Mouse (Mus musculus) embryonic facial prominence, embryonic 13.5 days (tissue): ENCODE measurements at regions not wholly inside any gene's neighbourhood (a gene's known extent, or its start where the extent isn't known, plus 50 kb on each side); places are given as distances from the start of the nearest gene placed in this dataset.
"Not testable (repeated sequence)": the region's sequence is repeated elsewhere in the genome, so short reads cannot be mapped to it uniquely, and the experiment has no call there.

Experiments used
- ATAC-seq: fragments of 200-750 bp; cut with Nextera tagmentation; 2 replicates; pipeline ENCODE4 v1.8.0; 2017; ENCODE audit warnings: low read depth; ENCODE audit not compliant: insufficient number of reproducible peaks, insufficient read depth, low FRiP score, low TSS enrichment
- H3K27ac ChIP-seq: fragments of 300-500 bp; sonication (generic); 2 replicates; pipeline ENCODE4 v1.5.1; 2015; ENCODE audit warnings: moderate library complexity, mild to moderate bottlenecking, inconsistent platforms
- H3K27me3 ChIP-seq: fragments of 300-500 bp; sonication (generic); 2 replicates; pipeline ENCODE4 v1.6.1; 2015; ENCODE audit warnings: mild to moderate bottlenecking, inconsistent platforms
- H3K36me3 ChIP-seq: fragments of 300-500 bp; sonication (generic); 2 replicates; pipeline ENCODE4 v1.6.1; 2015; ENCODE audit warnings: mild to moderate bottlenecking, inconsistent platforms
- H3K4me1 ChIP-seq: fragments of 300-500 bp; sonication (generic); 2 replicates; pipeline ENCODE4 v1.6.1; 2015; ENCODE audit warnings: inconsistent platforms
- H3K4me2 ChIP-seq: fragments of 300-500 bp; sonication (generic); 2 replicates; pipeline ENCODE4 v1.6.1; 2015; ENCODE audit warnings: moderate library complexity, mild to moderate bottlenecking, inconsistent platforms
- H3K4me3 ChIP-seq: fragments of 300-500 bp; sonication (generic); 2 replicates; pipeline ENCODE4 v1.5.1; 2015; ENCODE audit warnings: mild to moderate bottlenecking, inconsistent platforms
- H3K9ac ChIP-seq: fragments of 300-500 bp; sonication (generic); 2 replicates; pipeline ENCODE4 v1.6.1; 2015; ENCODE audit warnings: mild to moderate bottlenecking, inconsistent platforms
- H3K9me3 ChIP-seq: fragments of 300-500 bp; sonication (generic); 2 replicates; pipeline ENCODE4 v1.6.1; 2016; ENCODE audit warnings: inconsistent platforms
- WGBS: fragments of 180-500 bp; shearing (Covaris S2); methylation state at CpG from one replicate; pipeline ENCODE4 v1.1.7; 2015; ENCODE audit warnings: mixed read lengths; 5-methylcytosine and 5-hydroxymethylcytosine counted together

DNA sequence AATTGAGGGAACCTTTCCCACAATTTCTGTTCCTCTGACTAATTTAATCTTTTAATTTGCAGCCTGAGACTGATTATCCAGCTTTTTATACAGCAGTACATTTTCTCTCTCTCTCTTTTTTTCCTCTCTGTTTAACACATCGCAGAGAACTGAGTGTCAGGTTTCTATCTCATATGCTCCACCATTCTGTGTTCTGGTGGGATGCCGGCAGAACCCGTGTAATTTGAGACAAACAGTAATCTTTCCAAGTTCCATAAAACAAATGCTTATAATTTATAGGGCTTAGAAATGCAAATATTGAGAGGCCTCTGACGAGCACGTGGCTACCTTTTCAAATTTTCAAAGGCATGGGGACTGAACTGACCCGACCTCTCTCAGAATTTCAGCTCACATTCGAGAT, 59.1 kb downstream of the Zbtb18 start:
- Histone ChIP-seq H3K27me3 (no peaks in the 10 kb centered on the region), H3K9me3 (no peaks in the 10 kb centered on the region), H3K4me1 (peaks cover 6% of the 10 kb centered on the region; the same call in 1 of the 2 replicates), H3K4me2 (peak overlapping the region; percentile 23; the same call in 1 of the 2 replicates), H3K9ac (no peak overlapping the region), H3K27ac (no peak overlapping the region), H3K4me3 (no peak overlapping the region), H3K36me3 (no peaks in the 10 kb centered on the region)
- 21% methylated on average over 7 of the region's 7 CpGs for WGBS
- no peak for ATAC-seq

DNA sequence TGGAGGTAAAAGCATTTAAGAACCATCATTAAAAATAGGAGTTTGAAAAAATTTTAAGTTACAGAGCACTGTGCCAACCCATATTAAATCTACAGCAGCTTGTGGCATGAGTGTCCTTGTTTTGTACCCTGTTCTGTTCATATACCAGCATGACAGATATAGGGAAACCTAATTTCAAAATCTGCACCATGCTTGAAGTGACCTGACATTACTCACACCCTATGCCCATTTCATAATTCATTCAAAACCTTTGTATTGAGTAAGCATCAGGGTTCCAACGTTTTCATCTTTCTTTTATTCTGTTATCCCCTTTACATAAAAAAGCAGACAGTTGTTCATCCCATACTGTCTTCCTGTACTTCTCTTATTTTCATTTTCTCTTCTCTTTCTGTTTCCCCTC, 61.8 kb downstream of the Zbtb18 start:
- Histone ChIP-seq H3K4me2 (no peak overlapping the region), H3K9ac (no peak overlapping the region), H3K9me3 (no peaks in the 10 kb centered on the region), H3K4me1 (peaks cover 6% of the 10 kb centered on the region; the same call in 1 of the 2 replicates), H3K27ac (no peak overlapping the region), H3K36me3 (no peaks in the 10 kb centered on the region), H3K4me3 (no peak overlapping the region), H3K27me3 (no peaks in the 10 kb centered on the region)
- 66% methylated on average over 1 of the region's 1 CpGs for WGBS
- no peak for ATAC-seq

DNA sequence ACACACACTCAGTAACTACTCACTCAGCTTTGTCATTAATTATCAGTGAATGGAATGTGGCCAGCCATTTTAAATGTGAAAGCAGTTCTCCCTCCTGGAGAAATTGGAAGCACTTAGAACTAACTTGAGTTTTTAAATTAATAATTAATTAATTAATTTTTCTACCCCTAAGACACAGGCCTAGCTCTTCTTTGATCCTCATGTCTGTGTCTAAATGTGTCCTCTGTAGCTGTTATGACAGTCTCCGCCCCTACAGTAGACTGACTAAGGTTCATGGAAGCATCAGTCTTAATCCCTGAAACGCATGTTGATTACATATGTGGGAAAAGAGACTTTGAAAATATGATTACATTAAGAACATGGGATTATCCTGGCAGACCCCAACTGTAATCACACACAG, 62.6 kb downstream of the Zbtb18 start:
- H3K36me3 ChIP-seq: no peaks in the 10 kb centered on the region
- no peak for ATAC-seq
- H3K27me3 ChIP-seq: no peaks in the 10 kb centered on the region
- no peaks in the 10 kb centered on the region for H3K9me3 ChIP-seq
- H3K27ac ChIP-seq: no peak overlapping the region
- 81% methylated on average over 2 of the region's 2 CpGs for WGBS
- no peak overlapping the region for H3K4me2 ChIP-seq
- H3K4me1 ChIP-seq: peaks cover 6% of the 10 kb centered on the region; the same call in 1 of the 2 replicates
- no peak overlapping the region for H3K9ac ChIP-seq
- no peak overlapping the region for H3K4me3 ChIP-seq

DNA sequence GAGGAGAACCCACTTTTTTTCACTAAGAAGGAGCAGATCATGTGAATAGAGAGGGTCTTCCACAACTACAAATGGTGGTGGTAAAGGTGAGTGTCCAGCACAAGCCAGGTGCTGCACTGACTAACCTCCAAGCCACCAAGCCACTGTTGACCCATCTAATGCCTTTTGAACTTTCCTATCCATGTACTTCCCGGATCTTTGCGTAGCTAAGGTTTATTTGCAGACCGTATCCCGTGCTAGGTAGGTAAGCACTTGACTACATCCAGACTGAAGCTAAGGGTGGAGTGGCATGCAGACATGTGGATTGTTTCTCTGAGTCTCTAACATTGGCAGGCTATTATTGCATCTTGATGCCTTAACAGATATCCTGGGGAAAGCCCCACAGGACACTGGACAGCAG, 65.2 kb downstream of the Zbtb18 start:
- ATAC-seq, H3K36me3 ChIP-seq, H3K27ac ChIP-seq, H3K27me3 ChIP-seq, H3K4me3 ChIP-seq, H3K4me1 ChIP-seq, H3K9me3 ChIP-seq, H3K9ac ChIP-seq, H3K4me2 ChIP-seq: not testable (repeated sequence)
- 86% methylated on average over 4 of the region's 4 CpGs for WGBS

DNA sequence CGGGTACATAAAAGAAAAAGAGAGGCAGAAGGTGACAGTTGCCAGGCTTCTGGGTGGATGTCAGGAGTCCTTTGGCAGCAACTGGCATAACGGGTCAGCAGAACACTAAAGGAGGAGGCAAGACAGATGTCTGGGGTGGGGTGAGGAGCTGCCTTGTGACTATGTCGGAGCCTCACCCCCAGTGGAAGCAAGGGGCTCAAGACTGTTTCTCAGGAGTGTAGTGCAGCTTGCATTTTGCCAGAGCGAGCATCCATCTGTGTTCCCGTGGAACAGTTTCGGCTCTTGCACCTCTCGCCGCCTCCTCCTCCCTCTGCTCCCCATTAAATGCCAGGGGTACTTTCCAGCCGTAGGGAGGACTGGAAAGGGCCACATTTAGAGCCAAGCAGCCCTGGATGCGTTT, 67.6 kb downstream of the Zbtb18 start:
- no peaks in the 10 kb centered on the region for H3K9me3 ChIP-seq
- no peaks in the 10 kb centered on the region for H3K36me3 ChIP-seq

DNA sequence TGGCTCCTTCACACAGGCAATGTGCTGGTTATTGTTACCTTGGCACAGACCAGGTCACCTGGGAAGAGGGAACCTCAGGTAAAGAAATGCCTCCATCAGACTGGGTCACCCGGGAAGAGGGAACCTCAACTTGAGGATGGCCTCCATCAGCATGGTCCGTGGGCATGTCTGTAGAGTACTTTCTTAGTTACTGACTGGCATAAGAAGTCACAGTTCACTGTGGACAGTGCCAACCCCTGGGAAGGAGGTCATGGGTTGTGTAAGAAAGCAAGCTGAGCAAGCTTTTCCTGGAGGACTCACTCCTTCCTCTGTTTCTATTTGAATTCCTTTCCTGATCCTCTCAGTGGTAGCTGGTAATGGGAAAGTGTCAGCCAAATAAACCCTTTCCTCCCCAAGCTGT, 70.0 kb downstream of the Zbtb18 start:
- Histone ChIP-seq H3K4me2 (no peak overlapping the region), H3K36me3 (no peaks in the 10 kb centered on the region), H3K27me3 (peaks cover 1% of the 10 kb centered on the region; the same call in 1 of the 2 replicates), H3K4me3 (no peak overlapping the region), H3K9ac (no peak overlapping the region), H3K27ac (no peak overlapping the region), H3K4me1 (0 out of 2 replicates have a peak, but pooled peaks cover 7% of the 10 kb centered on the region), H3K9me3 (no peaks in the 10 kb centered on the region)
- WGBS: 85% methylated on average over 2 of the region's 2 CpGs
- no peak for ATAC-seq

More for the DNA sequence above, 67.6 kb downstream of the Zbtb18 start:
- no peak for ATAC-seq
- no peak overlapping the region for H3K27ac ChIP-seq
- H3K4me2 ChIP-seq: no peak overlapping the region
- no peaks in the 10 kb centered on the region for H3K27me3 ChIP-seq
- 0 out of 2 replicates have a peak, but pooled peaks cover 7% of the 10 kb centered on the region for H3K4me1 ChIP-seq
- WGBS: 72% methylated on average over 10 of the region's 10 CpGs
- H3K9ac ChIP-seq: no peak overlapping the region
- H3K4me3 ChIP-seq: no peak overlapping the region

DNA sequence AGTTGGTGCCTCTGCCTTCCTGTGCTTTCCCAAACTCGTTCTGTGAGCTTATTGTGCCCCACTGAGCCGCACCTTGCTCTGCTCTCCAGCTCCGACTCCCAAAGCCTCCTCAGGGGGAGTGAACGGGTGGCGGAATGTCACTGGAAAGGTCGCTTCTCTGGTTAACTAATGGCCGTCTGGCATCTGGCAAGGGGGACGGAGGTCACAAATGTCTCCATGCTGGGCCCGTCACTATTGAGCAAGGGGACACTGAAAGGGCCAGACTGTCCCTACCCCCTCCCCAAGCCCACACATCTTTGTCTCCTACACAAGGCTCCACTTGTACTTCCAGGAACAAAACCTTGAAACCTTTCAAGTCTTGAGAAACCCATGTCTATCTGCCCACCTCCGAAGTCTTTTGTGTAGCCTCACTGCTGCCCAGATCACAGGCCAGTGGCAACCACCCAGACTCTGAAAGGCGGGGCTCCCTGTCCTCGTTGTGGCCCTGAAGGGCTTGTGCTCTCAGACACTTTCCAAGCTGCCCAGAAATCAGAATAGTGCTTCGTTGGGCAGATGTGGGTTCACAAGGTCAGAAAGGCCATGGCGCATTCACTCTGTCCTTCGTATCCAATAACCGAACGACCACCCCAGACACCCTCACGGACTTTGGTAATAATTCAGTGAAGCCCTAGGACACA, 75.9 kb downstream of the Zbtb18 start:
- no peak overlapping the region for H3K4me3 ChIP-seq
- 18% methylated on average over 18 of the region's 18 CpGs for WGBS
- no peaks in the 10 kb centered on the region for H3K9me3 ChIP-seq
- H3K27me3 ChIP-seq: peaks cover 11% of the 10 kb centered on the region
- H3K27ac ChIP-seq: no peak overlapping the region
- no peak for ATAC-seq
- peaks cover 32% of the 10 kb centered on the region for H3K4me1 ChIP-seq
- H3K4me2 ChIP-seq: peak overlapping the region; percentile 52
- no peak overlapping the region for H3K9ac ChIP-seq
- no peaks in the 10 kb centered on the region for H3K36me3 ChIP-seq

DNA sequence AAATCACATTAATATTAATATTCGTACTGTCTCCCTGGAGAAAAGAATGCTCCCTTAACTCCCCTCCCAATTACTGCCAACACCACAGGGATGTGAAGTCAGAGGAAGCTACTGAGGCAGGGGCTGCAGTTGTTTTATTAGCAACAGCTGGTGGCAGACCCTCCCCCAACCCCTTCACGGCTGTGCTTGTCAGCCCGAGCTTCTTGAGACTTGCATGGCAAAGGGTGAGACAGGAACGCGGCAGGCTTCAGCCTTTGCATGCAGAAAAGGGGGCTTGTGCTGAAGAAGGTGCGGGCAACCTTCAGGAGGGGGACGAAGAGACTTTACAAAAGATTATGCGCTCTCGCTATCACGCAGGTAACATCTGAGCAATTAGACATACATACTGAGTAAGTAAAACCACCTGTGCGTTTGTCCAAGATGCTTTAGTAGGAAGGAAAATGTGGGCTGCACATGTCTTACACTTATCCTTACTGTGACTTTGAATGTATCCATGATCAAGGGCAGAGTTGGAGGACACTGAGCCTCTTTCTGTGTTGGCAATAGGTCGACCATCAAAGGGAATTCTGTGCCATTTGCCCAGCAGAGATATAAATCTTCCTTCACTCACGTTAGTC, 76.9 kb downstream of the Zbtb18 start:
- no peak for ATAC-seq
- Histone ChIP-seq H3K36me3 (no peaks in the 10 kb centered on the region), H3K27me3 (peaks cover 11% of the 10 kb centered on the region), H3K4me2 (peak overlapping the region; percentile 52), H3K4me1 (peaks cover 27% of the 10 kb centered on the region), H3K4me3 (peak overlapping the region; percentile 13; the same call in 1 of the 2 replicates), H3K9me3 (no peaks in the 10 kb centered on the region), H3K9ac (no peak overlapping the region), H3K27ac (no peak overlapping the region)
- 17% methylated on average over 13 of the region's 13 CpGs for WGBS

DNA sequence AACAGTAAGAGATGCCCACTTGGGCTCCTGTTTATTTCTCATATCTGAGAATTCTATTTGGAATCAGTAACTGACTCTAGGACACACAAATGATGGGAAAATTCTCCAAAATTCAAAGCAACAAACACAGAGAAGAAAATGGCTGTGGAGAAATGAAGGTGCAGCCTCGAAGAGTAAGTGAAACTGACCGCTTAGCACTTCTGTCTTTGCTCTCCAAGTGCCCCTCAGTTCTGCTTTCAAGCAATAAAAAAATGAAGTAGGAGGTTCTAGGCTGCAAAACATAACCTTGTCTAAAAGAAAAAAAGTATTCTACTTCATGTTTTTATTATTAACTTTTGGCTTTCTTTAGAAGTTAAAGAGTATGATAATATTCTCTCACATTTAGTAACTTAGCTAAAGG, 79.0 kb downstream of the Zbtb18 start:
- Histone ChIP-seq H3K4me3 (no peak overlapping the region), H3K36me3 (no peaks in the 10 kb centered on the region), H3K27me3 (peaks cover 11% of the 10 kb centered on the region), H3K9ac (no peak overlapping the region), H3K4me1 (peaks cover 25% of the 10 kb centered on the region), H3K4me2 (no peak overlapping the region), H3K9me3 (no peaks in the 10 kb centered on the region), H3K27ac (no peak overlapping the region)
- 90% methylated on average over 2 of the region's 2 CpGs for WGBS
- ATAC-seq: no peak

DNA sequence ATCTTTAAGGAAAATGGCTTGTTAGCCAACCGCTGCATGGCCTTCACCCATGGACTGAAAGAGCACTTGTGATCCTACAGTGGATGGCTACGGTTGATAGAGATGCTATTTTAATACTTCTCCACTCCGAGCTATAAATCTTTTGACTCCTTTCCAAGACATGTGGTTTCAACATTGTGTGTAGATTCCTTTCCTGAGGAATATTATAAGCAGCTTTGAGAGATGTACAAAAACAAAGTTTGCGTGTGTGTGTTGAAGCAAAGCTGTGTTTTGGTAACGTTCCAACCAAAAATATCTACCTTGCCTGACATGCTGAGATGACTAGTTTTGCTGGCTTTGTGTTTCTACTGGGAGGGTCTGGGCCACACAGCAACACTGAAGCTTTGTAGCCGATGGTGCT, 83.0 kb downstream of the Zbtb18 start:
- 36% methylated on average over 6 of the region's 6 CpGs for WGBS

DNA sequence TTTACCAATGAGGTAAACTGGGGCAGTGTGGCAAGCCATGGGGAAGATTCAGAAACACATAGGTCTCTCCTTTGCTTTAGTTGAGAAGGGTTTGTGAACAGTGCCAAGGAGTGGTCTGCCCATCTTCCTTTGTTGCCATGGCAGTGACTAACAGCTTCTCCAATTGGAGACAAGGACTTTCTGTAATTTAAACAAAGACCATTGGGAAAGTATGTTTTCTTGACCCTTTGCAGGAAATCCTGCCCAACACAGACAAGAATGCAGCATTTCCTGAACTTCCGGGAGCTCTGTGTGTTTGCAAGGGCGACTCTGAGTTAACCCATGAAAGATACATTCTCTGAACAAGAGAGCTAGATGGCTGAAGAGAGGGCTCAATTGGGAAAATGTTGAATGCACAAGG, 89.6 kb downstream of the Zbtb18 start:
- ATAC-seq: no peak
- Histone ChIP-seq H3K9me3 (no peaks in the 10 kb centered on the region), H3K36me3 (no peaks in the 10 kb centered on the region), H3K4me3 (no peak overlapping the region), H3K4me2 (no peak overlapping the region), H3K27me3 (no peaks in the 10 kb centered on the region), H3K9ac (no peak overlapping the region), H3K4me1 (no peaks in the 10 kb centered on the region), H3K27ac (no peak overlapping the region)
- 45% methylated on average over 2 of the region's 2 CpGs for WGBS

More for the DNA sequence above, 83.0 kb downstream of the Zbtb18 start:
- H3K9me3 ChIP-seq: no peaks in the 10 kb centered on the region
- H3K4me1 ChIP-seq: no peaks in the 10 kb centered on the region
- H3K36me3 ChIP-seq: no peaks in the 10 kb centered on the region
- no peak overlapping the region for H3K9ac ChIP-seq
- H3K4me3 ChIP-seq: no peak overlapping the region
- H3K27me3 ChIP-seq: no peaks in the 10 kb centered on the region
- ATAC-seq: no peak
- H3K27ac ChIP-seq: no peak overlapping the region
- no peak overlapping the region for H3K4me2 ChIP-seq

DNA sequence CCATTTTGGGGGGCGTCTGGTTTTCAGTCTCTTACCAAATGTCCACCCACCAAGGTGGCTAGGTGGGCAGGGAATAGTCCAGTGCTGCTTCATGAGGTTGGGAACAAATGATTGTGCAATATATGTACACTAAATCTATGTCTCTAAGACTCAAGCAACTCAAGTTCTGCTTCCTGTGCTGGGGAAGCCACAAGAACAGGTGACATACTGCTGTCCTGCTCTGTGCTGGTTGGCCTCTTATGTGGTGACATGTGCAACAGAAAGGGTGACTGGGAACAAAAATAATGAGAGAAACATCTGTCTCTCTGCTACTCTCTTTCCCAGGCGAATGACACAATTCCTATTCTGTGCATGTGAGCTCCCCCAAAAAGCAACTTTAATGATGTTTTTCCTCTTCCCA, 90.5 kb downstream of the Zbtb18 start:
- Histone ChIP-seq H3K9me3 (no peaks in the 10 kb centered on the region), H3K4me2 (no peak overlapping the region), H3K27me3 (no peaks in the 10 kb centered on the region), H3K4me1 (no peaks in the 10 kb centered on the region), H3K36me3 (no peaks in the 10 kb centered on the region), H3K4me3 (no peak overlapping the region), H3K9ac (no peak overlapping the region), H3K27ac (no peak overlapping the region)
- ATAC-seq: no peak
- WGBS: 81% methylated on average over 2 of the region's 2 CpGs
